Mouse (Mus musculus): ENCODE measurements at regions not wholly inside any gene's neighbourhood (a gene's known extent, or its start where the extent isn't known, plus 50 kb on each side); places are given as distances from the start of the nearest gene placed in this dataset.
A peak's percentile ranks its signal among the peaks of the same experiment; 100 is the strongest.

GRCm38 (mm10) chr13:32649982-32650381 lies 133.8 kb downstream of the Mylk4 start:
- DNase-seq (ENCODE audit: extremely low read depth, insufficient read length, low spot score), result no peak

GRCm38 (mm10) chr13:32643030-32643750 lies 140.6 kb downstream of the Mylk4 start:
- no peak for DNase-seq (ENCODE audit: extremely low read depth, insufficient read length, low spot score)

- DNase-seq (ENCODE audit: extremely low read depth, insufficient read length, low spot score), result no peak
Measured at GRCm38 (mm10) chr13:32640941-32641340, 142.8 kb downstream of the Mylk4 start.

- DNase-seq (ENCODE audit: extremely low read depth, insufficient read length, low spot score), result no peak
Measured at GRCm38 (mm10) chr13:32630122-32630732, 153.5 kb downstream of the Mylk4 start.

GRCm38 (mm10) chr13:32613916-32614315 lies 169.8 kb downstream of the Mylk4 start:
- DNase-seq (ENCODE audit: extremely low read depth, insufficient read length, low spot score), result no peak

- peak; percentile 24 for DNase-seq (ENCODE audit: extremely low read depth, insufficient read length, low spot score)
Measured at GRCm38 (mm10) chr13:32611551-32612295, 172.0 kb downstream of the Mylk4 start.

GRCm38 (mm10) chr13:32610970-32611369 lies 172.8 kb downstream of the Mylk4 start:
- peak; percentile 61 for DNase-seq (ENCODE audit: extremely low read depth, insufficient read length, low spot score)

- no peak for DNase-seq (ENCODE audit: extremely low read depth, insufficient read length, low spot score)
Measured at GRCm38 (mm10) chr13:32608413-32608812, 175.3 kb downstream of the Mylk4 start.

- peak; percentile 47 for DNase-seq (ENCODE audit: extremely low read depth, insufficient read length, low spot score)
Measured at GRCm38 (mm10) chr13:32603925-32604590, 179.7 kb downstream of the Mylk4 start.

GRCm38 (mm10) chr13:32601315-32601714 lies 182.4 kb downstream of the Mylk4 start:
- DNase-seq (ENCODE audit: extremely low read depth, insufficient read length, low spot score), result no peak

- DNase-seq (ENCODE audit: extremely low read depth, insufficient read length, low spot score), result no peak
Measured at GRCm38 (mm10) chr13:32593611-32594010, 190.1 kb downstream of the Mylk4 start.

GRCm38 (mm10) chr13:32593131-32593530 lies 190.6 kb downstream of the Mylk4 start:
- no peak for DNase-seq (ENCODE audit: extremely low read depth, insufficient read length, low spot score)

GRCm38 (mm10) chr13:32581598-32581997 lies 202.2 kb downstream of the Mylk4 start:
- DNase-seq (ENCODE audit: extremely low read depth, insufficient read length, low spot score), result peak; percentile 9

- no peak for DNase-seq (ENCODE audit: extremely low read depth, insufficient read length, low spot score)
Measured at GRCm38 (mm10) chr13:32567850-32568249, 215.9 kb downstream of the Mylk4 start.

GRCm38 (mm10) chr13:32560666-32561065 lies 222.1 kb upstream of the Gmds start:
- DNase-seq (ENCODE audit: extremely low read depth, insufficient read length, low spot score), result no peak

- DNase-seq (ENCODE audit: extremely low read depth, insufficient read length, low spot score), result peak; percentile 55
Measured at GRCm38 (mm10) chr13:32556396-32556795, 217.9 kb upstream of the Gmds start.

- no peak for DNase-seq (ENCODE audit: extremely low read depth, insufficient read length, low spot score)
Measured at GRCm38 (mm10) chr13:32555064-32555463, 216.5 kb upstream of the Gmds start.

GRCm38 (mm10) chr13:32554601-32555000 lies 216.1 kb upstream of the Gmds start:
- DNase-seq (ENCODE audit: extremely low read depth, insufficient read length, low spot score), result no peak

- no peak for DNase-seq (ENCODE audit: extremely low read depth, insufficient read length, low spot score)
Measured at GRCm38 (mm10) chr13:32553136-32553535, 214.6 kb upstream of the Gmds start.

GRCm38 (mm10) chr13:32550113-32550512 lies 211.6 kb upstream of the Gmds start:
- DNase-seq (ENCODE audit: extremely low read depth, insufficient read length, low spot score), result peak; percentile 16

GRCm38 (mm10) chr13:32547126-32547525 lies 208.6 kb upstream of the Gmds start:
- no peak for DNase-seq (ENCODE audit: extremely low read depth, insufficient read length, low spot score)

Measured in 3134 (cell line).